Mouse (Mus musculus) limb, embryonic 15.5 days (tissue): ENCODE results near the gene Ceacam1. TPM values are rescaled to one million over a fixed set of nuclear protein-coding genes. Genes with fewer than 3 reads are reported as not detected.
"Not testable (repeated sequence)": the region's sequence is repeated elsewhere in the genome, so short reads cannot be mapped to it uniquely, and the experiment has no call there.

Source experiments
- ATAC-seq: fragments of 200-750 bp; cut with Nextera tagmentation; 2 replicates; pipeline ENCODE4 v1.8.0; 2017; ENCODE audit warnings: low read depth, moderate TSS enrichment; ENCODE audit not compliant: insufficient number of reproducible peaks, low FRiP score, low TSS enrichment
- H3K27ac ChIP-seq: fragments of 300-500 bp; sonication (generic); 2 replicates; pipeline ENCODE4 v1.5.1; 2015; ENCODE audit warnings: moderate library complexity, mild to moderate bottlenecking, inconsistent platforms
- H3K27me3 ChIP-seq: fragments of 300-500 bp; sonication (generic); 2 replicates; pipeline ENCODE4 v1.6.1; 2015; ENCODE audit warnings: inconsistent platforms
- H3K36me3 ChIP-seq: fragments of 300-500 bp; sonication (generic); 2 replicates; pipeline ENCODE4 v1.6.1; 2015; ENCODE audit warnings: inconsistent platforms
- H3K4me1 ChIP-seq: fragments of 300-500 bp; sonication (generic); 2 replicates; pipeline ENCODE4 v1.6.1; 2015; ENCODE audit warnings: inconsistent platforms
- H3K4me2 ChIP-seq: fragments of 300-500 bp; sonication (generic); 2 replicates; pipeline ENCODE4 v1.6.1; 2015; ENCODE audit warnings: mild to moderate bottlenecking, inconsistent platforms
- H3K4me3 ChIP-seq: fragments of 300-500 bp; sonication (generic); 2 replicates; pipeline ENCODE4 v1.5.1; 2015; ENCODE audit warnings: mild to moderate bottlenecking, inconsistent platforms
- H3K9ac ChIP-seq: fragments of 300-500 bp; sonication (generic); 2 replicates; pipeline ENCODE4 v1.6.1; 2015; ENCODE audit warnings: inconsistent platforms
- H3K9me3 ChIP-seq: fragments of 300-500 bp; sonication (generic); 2 replicates; pipeline ENCODE4 v1.6.1; 2016; ENCODE audit warnings: inconsistent platforms
- WGBS: fragments of 180-500 bp; shearing (Covaris S2); methylation state at CpG from one replicate; pipeline ENCODE4 v1.1.7; 2015; 5-methylcytosine and 5-hydroxymethylcytosine counted together
- polyA plus RNA-seq: library from polyadenylated mRNA; unstranded; fragments of >200 nt; fragmentation: Nextera tagmentation; extraction: Ambion mirVana; gene quantifications from 2 replicates; pipeline ENCODE4 v1.2.1, GENCODE M21; 2015

Gene Ceacam1
- polyA plus RNA-seq, 1 experiment from 2014 or later, result 1.5 TPM

DNA sequence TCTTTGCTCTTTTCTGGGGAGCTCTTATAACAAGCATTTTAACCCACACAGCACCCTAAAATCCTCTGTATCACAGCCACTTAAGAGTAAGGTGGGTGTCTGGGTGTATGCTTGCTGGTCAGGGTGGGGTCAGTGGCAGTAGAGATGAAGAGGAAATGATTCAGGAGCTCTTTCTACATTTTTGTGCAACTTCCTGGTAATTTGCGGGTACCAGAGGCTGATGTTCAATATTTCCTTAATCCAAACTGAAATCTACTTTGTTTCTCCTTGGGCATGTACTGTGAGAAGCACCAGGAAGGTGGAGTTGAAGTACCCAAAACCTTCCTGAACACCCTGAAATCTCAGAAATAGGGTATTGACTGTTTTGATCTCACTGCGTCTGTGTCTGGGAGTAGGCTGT lies 40.7 kb downstream of the Ceacam1 start:
- H3K4me1 ChIP-seq, result peaks cover 8% of the 10 kb centered on the region; the same call in 1 of the 2 replicates
- no peak overlapping the region for H3K27ac ChIP-seq
- 82% methylated on average over 2 of the region's 2 CpGs for WGBS
- H3K4me2 ChIP-seq, result no peak overlapping the region
- no peak for ATAC-seq
- H3K9me3 ChIP-seq, result no peaks in the 10 kb centered on the region
- no peaks in the 10 kb centered on the region for H3K36me3 ChIP-seq
- H3K4me3 ChIP-seq, result no peak overlapping the region
- no peaks in the 10 kb centered on the region for H3K27me3 ChIP-seq
- H3K9ac ChIP-seq, result no peak overlapping the region

DNA sequence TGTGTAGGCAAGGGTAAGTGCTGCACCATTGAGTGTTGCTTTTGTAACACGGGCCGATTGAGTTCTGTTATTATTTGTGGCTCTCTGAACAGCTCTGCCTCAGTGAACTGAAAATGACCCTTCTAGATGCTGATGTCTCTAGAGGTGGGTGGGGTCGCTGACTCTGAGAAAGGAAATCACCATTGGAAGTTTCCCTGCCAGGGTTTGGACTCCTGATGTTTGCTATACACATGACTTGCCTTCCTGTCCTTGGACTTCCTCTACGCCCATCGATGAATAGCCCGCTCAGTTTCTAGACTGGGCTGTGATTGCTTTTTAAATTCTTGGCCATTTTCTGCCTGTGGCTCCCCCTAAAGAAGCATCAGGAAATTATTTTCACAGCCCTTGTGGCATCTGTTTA lies 41.2 kb downstream of the Ceacam1 start:
- Histone ChIP-seq H3K27ac (no peak overlapping the region), H3K9me3 (no peaks in the 10 kb centered on the region), H3K4me1 (peaks cover 8% of the 10 kb centered on the region; the same call in 1 of the 2 replicates), H3K4me3 (no peak overlapping the region), H3K4me2 (no peak overlapping the region), H3K36me3 (no peaks in the 10 kb centered on the region), H3K9ac (no peak overlapping the region), H3K27me3 (no peaks in the 10 kb centered on the region)
- WGBS, result 74% methylated on average over 6 of the region's 6 CpGs
- no peak for ATAC-seq

DNA sequence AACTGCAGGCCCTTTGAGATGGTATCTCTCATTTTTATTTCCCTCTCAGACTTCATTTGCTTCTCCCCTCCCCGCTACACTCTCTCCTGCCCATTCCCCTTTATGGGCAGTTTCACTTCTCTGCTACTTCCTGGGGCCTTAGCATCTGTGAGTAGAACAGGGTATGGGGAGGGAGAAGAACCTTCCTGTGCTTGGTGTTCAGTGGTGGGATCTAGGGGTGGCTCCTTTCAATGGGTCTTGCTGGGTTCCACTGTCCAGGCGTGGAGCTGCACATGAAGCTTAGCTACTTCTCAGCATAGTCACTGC lies 41.9 kb downstream of the Ceacam1 start:
- Histone ChIP-seq H3K4me1 (peaks cover 8% of the 10 kb centered on the region; the same call in 1 of the 2 replicates), H3K4me3 (no peak overlapping the region), H3K9me3 (no peaks in the 10 kb centered on the region), H3K27me3 (no peaks in the 10 kb centered on the region), H3K9ac (no peak overlapping the region), H3K4me2 (no peak overlapping the region), H3K36me3 (no peaks in the 10 kb centered on the region), H3K27ac (no peak overlapping the region)
- ATAC-seq, result no peak
- 81% methylated on average over 2 of the region's 2 CpGs for WGBS

DNA sequence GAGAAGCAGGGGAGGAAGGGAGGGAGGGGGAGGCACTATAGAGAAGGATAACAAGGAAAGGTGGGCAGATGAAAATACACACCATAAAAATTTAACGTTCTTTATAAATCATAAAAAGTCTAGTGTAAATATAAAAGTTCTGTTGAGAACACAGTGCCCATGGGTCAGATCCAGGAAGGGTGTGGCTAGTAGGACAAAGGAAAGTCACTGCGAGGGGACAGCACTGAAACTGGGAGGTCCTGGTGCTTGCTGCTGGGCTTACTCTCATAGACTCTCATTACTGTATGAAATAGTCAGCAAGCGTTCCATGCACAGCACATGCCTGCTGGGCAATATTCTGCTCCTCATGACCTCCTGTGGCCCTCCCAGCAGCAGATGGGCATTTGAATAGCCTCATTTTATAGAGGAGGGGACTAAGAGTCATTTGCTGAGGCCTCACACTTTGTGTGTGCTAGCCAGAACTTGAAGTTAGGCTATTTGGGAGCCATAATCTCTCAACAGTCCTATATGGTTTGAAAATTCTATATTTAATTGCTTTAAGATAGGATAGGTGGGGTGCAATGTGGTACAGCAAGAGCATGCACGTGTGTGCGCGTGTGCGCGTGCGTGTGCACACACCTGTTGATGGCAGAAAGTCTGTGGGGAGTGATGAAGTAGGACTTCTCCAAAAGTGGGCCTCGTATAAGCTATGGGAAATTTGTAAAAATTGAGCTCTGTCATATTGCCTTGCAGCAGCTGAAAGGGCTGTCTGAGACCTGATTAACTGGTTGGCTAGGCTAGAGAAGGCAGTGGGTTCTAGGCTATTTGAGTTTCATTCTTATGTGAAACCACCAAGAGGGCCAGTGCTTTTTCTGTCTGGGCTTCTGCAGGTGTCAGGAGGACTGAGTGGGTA lies 42.5 kb downstream of the Ceacam1 start:
- WGBS, result 79% methylated on average over 10 of the region's 10 CpGs
- Histone ChIP-seq H3K36me3 (no peaks in the 10 kb centered on the region), H3K9me3 (no peaks in the 10 kb centered on the region), H3K4me1 (peaks cover 8% of the 10 kb centered on the region; the same call in 1 of the 2 replicates), H3K4me3 (no peak overlapping the region), H3K9ac (no peak overlapping the region), H3K27ac (no peak overlapping the region), H3K27me3 (no peaks in the 10 kb centered on the region), H3K4me2 (no peak overlapping the region)
- ATAC-seq, result no peak

DNA sequence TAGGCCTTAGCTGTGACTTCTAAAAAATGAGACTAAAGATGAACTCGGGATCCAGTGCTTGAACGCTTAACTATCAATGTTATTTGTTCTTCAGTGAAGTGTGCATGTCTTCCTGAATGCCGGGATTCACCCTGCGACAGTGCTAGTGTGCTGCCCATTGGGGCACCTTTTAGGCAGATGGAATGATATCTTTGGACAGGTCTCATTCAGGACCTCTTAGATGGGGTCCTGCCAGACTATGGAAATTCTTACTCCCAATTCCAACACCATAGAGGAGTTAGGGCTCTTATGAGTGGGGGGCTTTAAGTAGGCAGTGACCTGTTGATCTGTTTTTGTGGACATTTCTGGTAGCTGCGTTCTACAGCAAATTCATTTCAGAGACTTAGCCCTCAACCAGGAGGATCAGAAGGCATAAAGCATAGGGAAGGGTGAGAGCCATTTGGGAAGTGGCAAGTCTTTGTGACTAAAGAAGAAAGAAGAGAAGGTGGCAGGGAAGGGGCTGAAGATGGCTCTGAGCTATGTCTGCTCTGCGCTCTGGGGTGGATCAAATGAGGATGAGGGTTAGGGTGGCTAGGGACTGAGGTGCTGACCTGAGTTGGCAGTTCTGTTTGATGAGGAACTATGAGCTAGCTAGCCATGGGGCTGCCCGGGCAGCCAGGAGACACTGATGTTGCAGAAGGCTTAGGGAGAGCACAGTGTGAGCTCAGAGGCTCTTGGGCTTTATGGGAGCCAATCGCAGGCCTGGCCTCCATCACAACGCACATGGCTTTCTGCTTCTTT lies 43.4 kb downstream of the Ceacam1 start:
- WGBS, result 87% methylated on average over 9 of the region's 9 CpGs
- no peak overlapping the region for H3K4me3 ChIP-seq

DNA sequence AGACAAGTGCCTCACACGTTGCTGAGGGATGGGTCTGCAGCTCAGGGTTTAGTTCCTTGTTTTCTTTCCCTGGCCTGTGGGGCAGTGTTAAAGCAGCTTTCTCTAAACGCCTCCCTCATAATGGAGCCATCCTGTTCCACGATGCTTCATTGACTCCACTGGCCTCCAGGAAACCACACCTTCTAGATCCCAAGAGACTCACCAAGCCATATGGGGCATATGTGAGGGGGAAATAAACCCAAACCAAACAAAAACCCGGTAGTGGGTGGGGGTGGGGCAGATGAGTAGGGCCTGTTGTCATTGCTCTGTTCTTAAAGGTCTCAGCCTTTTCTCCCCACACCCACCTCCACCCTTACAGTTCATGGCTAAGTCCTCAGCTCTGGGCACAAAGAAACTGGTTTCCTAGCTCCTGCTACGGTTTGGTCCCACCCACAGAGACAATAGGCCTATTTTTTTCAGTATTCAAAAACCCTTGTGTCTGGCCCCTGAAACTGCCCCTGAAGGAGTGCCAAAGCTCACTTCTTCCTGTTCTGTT lies 44.3 kb downstream of the Ceacam1 start:
- 24% methylated on average over 5 of the region's 5 CpGs for WGBS
- ATAC-seq, result 0 out of 2 replicates have a peak, but pooled peaks have one; percentile 35
- Histone ChIP-seq H3K9ac (no peak overlapping the region), H3K9me3 (no peaks in the 10 kb centered on the region), H3K4me3 (no peak overlapping the region), H3K27me3 (no peaks in the 10 kb centered on the region), H3K4me2 (no peak overlapping the region), H3K27ac (0 out of 2 replicates have a peak overlapping the region, but pooled peaks have one; percentile 38), H3K4me1 (peaks cover 8% of the 10 kb centered on the region; the same call in 1 of the 2 replicates), H3K36me3 (no peaks in the 10 kb centered on the region)

More for the DNA sequence above, 43.4 kb downstream of the Ceacam1 start:
- no peak overlapping the region for H3K27ac ChIP-seq
- no peaks in the 10 kb centered on the region for H3K36me3 ChIP-seq
- no peak overlapping the region for H3K9ac ChIP-seq
- no peaks in the 10 kb centered on the region for H3K9me3 ChIP-seq
- H3K4me2 ChIP-seq, result no peak overlapping the region
- no peaks in the 10 kb centered on the region for H3K27me3 ChIP-seq
- H3K4me1 ChIP-seq, result peaks cover 8% of the 10 kb centered on the region; the same call in 1 of the 2 replicates
- no peak for ATAC-seq

DNA sequence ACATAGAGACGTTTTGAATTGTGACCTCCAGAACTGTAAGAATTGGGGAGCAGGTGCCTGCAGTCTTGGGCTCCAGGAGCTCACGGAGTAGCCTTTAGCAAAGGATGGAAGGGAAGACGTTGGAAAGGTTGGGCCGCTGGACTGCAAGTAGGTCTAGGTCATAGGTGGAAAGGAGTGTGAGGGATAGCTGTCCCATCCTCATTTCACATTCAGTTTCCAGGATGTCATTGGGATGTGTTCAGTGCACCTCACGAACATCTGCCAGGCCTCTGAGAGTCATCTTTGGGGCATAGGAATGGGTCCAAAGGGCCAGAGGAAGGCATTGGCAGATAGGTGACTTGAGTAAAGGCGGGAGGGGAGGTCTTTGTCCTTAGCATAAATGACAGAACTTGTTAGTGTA lies 45.0 kb downstream of the Ceacam1 start:
- Histone ChIP-seq H3K9ac (no peak overlapping the region), H3K4me2 (no peak overlapping the region), H3K4me3 (no peak overlapping the region), H3K27ac (no peak overlapping the region), H3K27me3 (no peaks in the 10 kb centered on the region), H3K9me3 (no peaks in the 10 kb centered on the region), H3K36me3 (no peaks in the 10 kb centered on the region), H3K4me1 (peaks cover 8% of the 10 kb centered on the region; the same call in 1 of the 2 replicates)
- 86% methylated on average over 6 of the region's 6 CpGs for WGBS
- no peak for ATAC-seq

DNA sequence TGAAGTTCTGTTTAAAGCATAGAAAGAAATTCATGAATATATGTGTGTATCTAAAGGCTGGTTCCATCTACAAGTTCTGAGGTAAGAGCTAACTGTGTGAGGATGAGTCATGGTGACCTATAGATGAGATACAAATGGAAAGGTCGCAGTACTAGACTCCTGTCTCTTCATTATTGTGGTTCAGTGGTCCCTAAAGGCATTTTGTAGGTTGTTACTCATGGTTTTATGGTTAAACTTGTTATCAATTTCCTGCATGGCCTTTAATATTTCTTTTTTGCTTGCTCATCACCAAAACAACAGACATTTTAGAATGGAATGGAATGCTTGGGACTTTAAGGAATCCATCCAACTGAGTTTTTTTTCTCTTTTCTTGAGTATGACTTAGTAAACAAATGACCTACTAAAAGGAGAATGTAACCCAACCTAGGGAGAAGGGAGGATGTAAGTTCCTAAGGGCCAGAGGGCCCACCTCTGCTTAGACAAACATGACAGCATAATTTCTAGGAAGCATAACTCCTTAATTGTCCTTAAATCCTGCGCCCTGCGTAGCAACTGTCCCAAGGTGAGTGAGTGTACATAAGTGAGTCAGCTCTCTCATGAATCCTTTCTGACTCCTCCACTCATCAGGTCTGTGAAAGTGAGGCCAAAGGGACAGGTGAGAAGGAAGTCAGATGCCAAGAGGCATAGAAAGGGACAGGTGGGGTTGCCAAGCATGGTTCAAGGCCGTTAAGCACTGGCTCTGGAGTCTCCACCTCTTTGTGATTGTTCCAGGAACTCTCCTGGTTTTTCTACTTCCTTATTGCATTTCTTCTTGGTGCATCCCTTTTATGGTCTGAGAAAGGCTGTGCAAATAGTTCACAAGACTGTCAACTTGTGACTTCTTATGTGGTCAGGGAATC lies 47.3 kb downstream of the Ceacam1 start:
- no peak for ATAC-seq
- Histone ChIP-seq H3K9ac (no peak overlapping the region), H3K4me1 (peaks cover 8% of the 10 kb centered on the region; the same call in 1 of the 2 replicates), H3K27ac (no peak overlapping the region), H3K27me3 (no peaks in the 10 kb centered on the region), H3K4me2 (no peak overlapping the region), H3K36me3 (no peaks in the 10 kb centered on the region), H3K9me3 (no peaks in the 10 kb centered on the region), H3K4me3 (no peak overlapping the region)
- WGBS, result 80% methylated on average over 4 of the region's 4 CpGs

DNA sequence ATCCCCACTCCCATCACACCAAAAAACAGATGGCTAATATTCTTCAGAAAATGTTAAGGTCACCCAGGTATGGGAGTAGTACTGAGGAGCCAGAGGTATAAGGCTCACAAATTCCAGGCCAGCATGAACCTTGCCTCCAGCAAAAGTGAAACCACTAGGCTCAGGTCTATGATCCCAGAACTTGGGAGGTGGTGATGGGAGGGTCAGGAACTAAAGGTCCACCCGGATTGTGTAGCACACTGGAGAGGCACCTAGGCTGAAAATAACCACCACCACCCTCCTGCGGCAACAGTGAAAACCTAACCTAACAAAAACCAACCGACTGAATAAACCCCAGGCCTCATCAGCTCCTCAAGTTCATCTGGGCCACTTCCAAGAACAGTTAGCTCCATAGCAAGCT lies 49.1 kb downstream of the Ceacam1 start:
- Histone ChIP-seq H3K4me1 (peaks cover 6% of the 10 kb centered on the region; the same call in 1 of the 2 replicates), H3K4me2 (no peak overlapping the region), H3K27me3 (no peaks in the 10 kb centered on the region), H3K9me3 (no peaks in the 10 kb centered on the region), H3K27ac (no peak overlapping the region), H3K36me3 (no peaks in the 10 kb centered on the region), H3K4me3 (no peak overlapping the region), H3K9ac (no peak overlapping the region)
- 77% methylated on average over 3 of the region's 3 CpGs for WGBS
- ATAC-seq, result no peak

DNA sequence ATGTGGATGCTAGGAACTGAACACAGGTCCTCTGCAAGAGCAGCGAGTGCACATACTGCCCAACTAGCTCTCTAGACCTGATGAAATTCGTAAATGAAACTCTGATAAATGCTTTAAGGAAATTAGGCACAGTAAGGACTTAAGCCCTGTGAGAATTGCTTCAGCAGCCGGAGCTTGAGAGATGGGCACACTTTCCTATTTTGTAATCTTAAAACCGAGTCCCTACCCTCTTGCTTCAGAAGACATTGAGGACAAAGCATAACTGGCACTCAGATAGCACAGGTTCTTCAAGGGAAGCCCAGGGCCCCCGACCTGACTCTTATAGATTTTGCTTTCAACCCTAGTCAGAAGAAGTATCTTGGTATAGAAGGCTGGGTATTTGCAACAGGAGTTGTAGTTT lies 50.3 kb downstream of the Ceacam1 start:
- no peak overlapping the region for H3K27ac ChIP-seq
- no peak overlapping the region for H3K9ac ChIP-seq
- ATAC-seq, result no peak
- H3K9me3 ChIP-seq, result no peaks in the 10 kb centered on the region
- 87% methylated on average over 5 of the region's 5 CpGs for WGBS
- peaks cover 8% of the 10 kb centered on the region; the same call in 1 of the 2 replicates for H3K27me3 ChIP-seq
- H3K4me3 ChIP-seq, result no peak overlapping the region
- no peak overlapping the region for H3K4me2 ChIP-seq
- no peaks in the 10 kb centered on the region for H3K4me1 ChIP-seq
- no peaks in the 10 kb centered on the region for H3K36me3 ChIP-seq

DNA sequence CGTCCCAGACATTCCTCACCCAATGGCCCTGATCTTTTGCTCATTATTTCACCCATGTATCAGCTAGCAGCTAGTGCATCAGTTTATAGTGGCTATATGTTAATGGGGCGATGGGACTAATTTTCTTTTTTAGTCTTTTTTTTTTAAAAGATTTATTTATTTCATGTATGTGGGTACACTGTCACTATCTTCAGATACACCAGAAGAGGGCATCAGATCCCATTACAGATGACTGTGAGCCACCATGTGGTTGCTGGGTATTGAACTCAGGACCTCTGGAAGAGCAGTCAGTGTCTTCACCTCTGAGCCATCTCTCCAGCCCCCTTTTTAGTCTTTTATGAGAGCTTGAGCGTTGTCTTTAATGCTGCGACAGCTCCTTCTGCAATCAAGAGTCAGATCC lies 51.0 kb downstream of the Ceacam1 start:
- not testable (repeated sequence) for H3K36me3 ChIP-seq, ATAC-seq, H3K4me3 ChIP-seq, H3K4me1 ChIP-seq, H3K9me3 ChIP-seq, H3K9ac ChIP-seq, H3K27ac ChIP-seq, H3K4me2 ChIP-seq
- peaks cover 11% of the 10 kb centered on the region; the same call in 1 of the 2 replicates for H3K27me3 ChIP-seq
- WGBS, result 84% methylated on average over 4 of the region's 4 CpGs
